Mouse (Mus musculus): ENCODE measurements around the gene Alkbh7. TPM values are rescaled to one million over a fixed set of nuclear protein-coding genes. Genes with fewer than 3 reads are reported as not detected.

Gene Alkbh7
- total RNA-seq, 1 experiment from 2014 or later: 95.1 TPM

- DNase-seq: no peak
Measured at GRCm38 (mm10) chr17:56988441-56988840, 8.7 kb upstream of the Alkbh7 start.

GRCm38 (mm10) chr17:56988921-56989430 is 8.2 kb upstream of the Alkbh7 start:
- DNase-seq: no peak

- peak; percentile 56 for DNase-seq
Measured at GRCm38 (mm10) chr17:56989467-56990114, 7.5 kb upstream of the Alkbh7 start.

GRCm38 (mm10) chr17:56990115-56990746 is 6.9 kb upstream of the Alkbh7 start, which contains the start of gene Clpp:
Gene Clpp, plus strand, starts transcription at chr17:56990305.
- peak; percentile 91 for DNase-seq

- DNase-seq: no peak
Measured at GRCm38 (mm10) chr17:56990966-56991365, 6.2 kb upstream of the Alkbh7 start.

GRCm38 (mm10) chr17:56995046-56995445 is 2.1 kb upstream of the Alkbh7 start:
- peak; percentile 53 for DNase-seq

- no peak for DNase-seq
Measured at GRCm38 (mm10) chr17:56996506-56996905, 633 bp upstream of the Alkbh7 start.

GRCm38 (mm10) chr17:56999414-56999813 is 2.3 kb downstream of the Alkbh7 start:
- peak; percentile 42 for DNase-seq

GRCm38 (mm10) chr17:56999968-57000609 is 3.0 kb downstream of the Alkbh7 start, which contains the start of gene Pspn:
Gene Pspn, minus strand, starts transcription at chr17:57000018.
- no peak for DNase-seq

GRCm38 (mm10) chr17:57001228-57001627 is 4.1 kb downstream of the Alkbh7 start:
- DNase-seq: no peak

- DNase-seq: no peak
Measured at GRCm38 (mm10) chr17:57003994-57004393, 6.9 kb downstream of the Alkbh7 start.

GRCm38 (mm10) chr17:57007137-57007905 is 10.2 kb downstream of the Alkbh7 start:
- DNase-seq: no peak

- DNase-seq: no peak
Measured at GRCm38 (mm10) chr17:57010911-57011235, 13.7 kb downstream of the Alkbh7 start.

- DNase-seq: peak; percentile 89
Measured at GRCm38 (mm10) chr17:57011236-57012141, 14.3 kb downstream of the Alkbh7 start, which contains the start of the genes Gtf2f1 and Gm17949. Gene Gtf2f1, minus strand, starts transcription at chr17:57011288. Gene Gm17949, plus strand, starts transcription at chr17:57011469.

- no peak for DNase-seq
Measured at GRCm38 (mm10) chr17:57012245-57012795, 15.2 kb downstream of the Alkbh7 start.

GRCm38 (mm10) chr17:57019693-57020092 is 22.6 kb downstream of the Alkbh7 start:
- no peak for DNase-seq

GRCm38 (mm10) chr17:57020960-57021359 is 23.8 kb downstream of the Alkbh7 start:
- no peak for DNase-seq

- no peak for DNase-seq
Measured at GRCm38 (mm10) chr17:57027471-57027870, 30.3 kb downstream of the Alkbh7 start.

GRCm38 (mm10) chr17:57029691-57030090 is 32.6 kb downstream of the Alkbh7 start:
- no peak for DNase-seq

GRCm38 (mm10) chr17:57030931-57031660 is 34.0 kb downstream of the Alkbh7 start, which contains the start of gene Khsrp:
Gene Khsrp, minus strand, starts transcription at chr17:57031522.
- peak; percentile 46 for DNase-seq
